Mouse (Mus musculus): ENCODE data around the gene Nek1. TPM values are rescaled to one million over a fixed set of nuclear protein-coding genes. Genes with fewer than 3 reads are reported as not detected.

Gene Nek1
- polyA plus RNA-seq, 1 experiment from 2014 or later: 12.8 TPM

DNA sequence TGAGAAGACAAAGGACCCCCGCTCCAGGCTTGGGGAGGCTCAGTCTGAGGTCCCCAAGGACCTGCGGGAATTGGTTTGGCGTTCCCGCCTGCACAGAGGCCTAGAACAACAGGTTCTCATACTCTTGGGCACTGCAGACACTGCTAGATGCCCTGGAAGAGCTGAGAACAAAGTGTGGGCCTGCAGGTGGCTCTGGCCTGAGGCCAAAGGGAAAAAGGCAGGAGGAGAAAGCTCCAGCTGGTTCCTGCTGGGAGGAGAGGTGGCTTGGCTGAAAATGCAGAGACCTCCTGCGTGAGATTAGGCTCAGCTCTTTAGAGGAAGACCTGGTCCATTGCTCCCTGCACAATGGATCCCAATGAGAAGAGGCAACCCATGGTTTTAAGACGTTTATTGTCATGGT lies 148.9 kb downstream of the Nek1 start:
- no peak overlapping the region for H3K27ac ChIP-seq
- H3K4me3 ChIP-seq: no peak overlapping the region
- H3K27me3 ChIP-seq (ENCODE audit: insufficient read depth, poor library complexity, severe bottlenecking): no peaks in the 10 kb centered on the region
- no peaks in the 10 kb centered on the region for H3K36me3 ChIP-seq
- DNase-seq (ENCODE audit: low spot score): no peak
- 74% methylated on average over 6 of the region's 6 CpGs for WGBS
- 0 out of 2 replicates have a peak, but pooled peaks cover 5% of the 10 kb centered on the region for H3K4me1 ChIP-seq
- H3K9me3 ChIP-seq: no peaks in the 10 kb centered on the region

DNA sequence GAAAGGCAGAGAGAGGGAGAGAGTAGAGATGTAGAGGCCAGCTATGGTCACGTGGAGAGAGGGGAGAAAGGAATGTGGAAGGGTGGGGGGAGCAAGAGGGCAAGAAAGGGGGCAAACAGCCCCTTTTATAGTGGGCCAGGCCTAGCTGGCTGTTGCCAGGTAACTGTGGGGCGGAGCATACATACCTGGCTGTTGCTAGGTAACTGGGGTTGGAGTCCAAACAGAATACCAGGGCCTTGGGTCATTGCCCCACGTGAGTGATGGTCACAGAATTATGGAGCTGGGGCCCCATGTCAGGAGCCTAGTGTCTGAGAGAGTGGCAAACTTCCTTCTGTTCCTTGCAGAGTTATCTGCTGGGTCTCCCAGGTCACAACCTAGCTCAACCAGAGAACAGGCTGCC lies 149.3 kb downstream of the Nek1 start:
- H3K9me3 ChIP-seq: no peaks in the 10 kb centered on the region
- no peaks in the 10 kb centered on the region for H3K36me3 ChIP-seq
- H3K4me3 ChIP-seq: no peak overlapping the region
- no peak overlapping the region for H3K27ac ChIP-seq
- no peak for DNase-seq (ENCODE audit: low spot score)
- H3K4me1 ChIP-seq: 0 out of 2 replicates have a peak, but pooled peaks cover 5% of the 10 kb centered on the region
- H3K27me3 ChIP-seq (ENCODE audit: insufficient read depth, poor library complexity, severe bottlenecking): no peaks in the 10 kb centered on the region
- WGBS: 51% methylated on average over 3 of the region's 3 CpGs

DNA sequence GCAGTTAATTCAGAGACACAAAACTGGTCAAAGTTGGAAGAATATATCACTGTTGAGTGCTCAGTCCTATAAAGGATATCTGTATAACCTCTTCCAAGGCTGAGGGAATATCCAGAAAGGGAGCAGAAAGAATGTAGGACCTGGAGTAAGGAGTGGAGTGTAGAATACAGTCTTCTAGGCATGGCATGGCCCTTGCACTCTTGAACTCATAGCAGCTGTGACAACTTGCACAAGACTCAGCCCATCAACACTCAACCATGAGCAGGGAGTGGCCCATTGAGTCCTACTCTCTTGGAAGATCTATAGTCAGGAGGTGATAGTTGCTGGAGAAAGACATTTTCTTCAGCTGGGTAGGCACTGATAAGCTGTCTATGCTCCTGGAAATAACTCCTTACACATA lies 149.8 kb downstream of the Nek1 start:
- no peaks in the 10 kb centered on the region for H3K9me3 ChIP-seq
- no peaks in the 10 kb centered on the region for H3K27me3 ChIP-seq (ENCODE audit: insufficient read depth, poor library complexity, severe bottlenecking)
- H3K4me3 ChIP-seq: no peak overlapping the region
- no peak overlapping the region for H3K27ac ChIP-seq
- H3K36me3 ChIP-seq: no peaks in the 10 kb centered on the region
- no peak for DNase-seq (ENCODE audit: low spot score)
- H3K4me1 ChIP-seq: 0 out of 2 replicates have a peak, but pooled peaks cover 5% of the 10 kb centered on the region

DNA sequence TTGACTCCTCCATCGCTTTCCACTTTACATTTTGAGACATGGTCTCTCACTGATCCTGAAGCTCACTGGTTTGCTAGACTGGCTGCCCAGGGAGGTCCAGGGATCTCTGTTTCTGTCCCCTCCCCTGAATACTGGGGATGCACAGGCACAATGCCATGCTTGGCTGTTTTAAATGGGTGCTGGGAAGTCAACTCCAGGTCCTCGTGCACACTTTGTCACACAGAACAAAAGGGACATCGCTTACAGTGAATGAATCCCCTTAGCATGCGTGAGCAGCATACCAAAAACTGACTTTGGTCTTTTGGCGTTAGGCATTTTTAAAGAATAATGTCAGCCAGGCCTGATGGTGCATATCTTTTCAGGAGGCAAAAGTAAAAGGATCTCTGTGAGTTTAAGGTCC lies 155.7 kb downstream of the Nek1 start:
- no peak for DNase-seq (ENCODE audit: low spot score)
- Histone ChIP-seq H3K36me3 (no peaks in the 10 kb centered on the region), H3K27me3 (ENCODE audit: insufficient read depth, poor library complexity, severe bottlenecking) (no peaks in the 10 kb centered on the region), H3K4me3 (no peak overlapping the region), H3K4me1 (no peaks in the 10 kb centered on the region), H3K9me3 (no peaks in the 10 kb centered on the region), H3K27ac (no peak overlapping the region)
- WGBS: 82% methylated on average over 5 of the region's 5 CpGs

DNA sequence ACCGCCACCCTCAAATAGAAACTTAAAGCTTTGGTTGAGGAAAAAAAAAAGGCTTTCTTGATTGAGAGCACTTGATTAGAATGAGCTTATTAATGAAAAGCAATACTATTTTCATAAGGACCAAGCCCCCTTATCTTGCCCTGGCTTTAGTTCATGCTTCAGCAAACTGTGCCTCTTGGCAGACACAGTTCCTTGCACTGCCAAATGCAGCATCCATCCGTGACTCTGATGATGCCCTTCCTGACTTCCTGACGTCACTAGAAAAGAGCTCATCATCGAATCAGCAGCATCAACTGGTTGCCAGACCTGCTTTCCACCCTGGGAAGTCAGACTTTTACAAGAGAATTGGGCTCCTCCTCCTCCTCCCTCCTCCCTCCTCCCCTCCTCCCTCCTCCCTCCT lies 157.6 kb downstream of the Nek1 start:
- no peak for DNase-seq (ENCODE audit: low spot score)
- no peaks in the 10 kb centered on the region for H3K36me3 ChIP-seq
- no peaks in the 10 kb centered on the region for H3K4me1 ChIP-seq
- H3K4me3 ChIP-seq: no peak overlapping the region
- no peaks in the 10 kb centered on the region for H3K27me3 ChIP-seq (ENCODE audit: insufficient read depth, poor library complexity, severe bottlenecking)
- no peak overlapping the region for H3K27ac ChIP-seq
- 73% methylated on average over 4 of the region's 4 CpGs for WGBS
- H3K9me3 ChIP-seq: no peaks in the 10 kb centered on the region

DNA sequence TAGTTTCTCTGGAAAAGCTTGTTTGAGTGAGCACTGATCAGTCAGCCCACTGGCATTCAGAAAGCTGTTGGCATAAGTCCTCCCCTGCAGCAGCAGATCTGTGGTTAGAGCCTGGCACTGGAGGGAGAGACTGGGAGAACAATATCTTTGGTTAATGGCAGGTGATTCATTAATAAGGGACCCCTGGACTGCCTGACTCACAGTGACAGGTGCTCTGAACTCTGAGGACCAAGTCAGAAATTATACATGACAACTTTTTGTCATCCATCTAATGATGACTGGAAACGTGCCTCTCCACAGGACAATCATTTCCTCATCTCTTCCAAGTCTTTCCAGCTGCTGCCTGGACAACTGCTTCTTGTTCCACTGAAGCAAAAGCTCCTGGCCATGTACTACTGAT lies 163.4 kb downstream of the Nek1 start:
- DNase-seq (ENCODE audit: low spot score): no peak
- no peak overlapping the region for H3K4me3 ChIP-seq
- H3K27ac ChIP-seq: no peak overlapping the region
- WGBS: 58% methylated on average over 1 of the region's 1 CpGs
- H3K36me3 ChIP-seq: no peaks in the 10 kb centered on the region
- no peaks in the 10 kb centered on the region for H3K9me3 ChIP-seq
- H3K4me1 ChIP-seq: no peaks in the 10 kb centered on the region
- no peaks in the 10 kb centered on the region for H3K27me3 ChIP-seq (ENCODE audit: insufficient read depth, poor library complexity, severe bottlenecking)

DNA sequence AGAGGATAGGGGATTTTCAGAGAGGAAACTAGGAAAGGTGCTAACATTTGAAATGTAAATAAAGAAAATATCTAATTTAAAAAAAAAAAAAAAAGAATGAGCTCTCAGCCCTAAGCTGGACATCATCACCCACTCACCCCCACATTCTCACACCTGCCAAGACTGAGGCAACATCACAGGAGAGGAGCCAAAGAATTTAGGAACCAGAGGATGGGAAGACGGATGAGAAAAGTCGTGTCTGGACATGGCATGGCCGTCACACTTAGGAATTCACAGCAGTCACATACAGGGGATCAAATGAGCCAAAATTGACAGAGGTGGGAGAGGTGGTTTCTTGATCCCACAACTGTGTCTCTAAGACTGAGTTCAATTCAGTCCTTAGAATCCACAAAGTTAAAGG lies 165.5 kb downstream of the Nek1 start:
- Histone ChIP-seq H3K4me3 (no peak overlapping the region), H3K27me3 (ENCODE audit: insufficient read depth, poor library complexity, severe bottlenecking) (no peaks in the 10 kb centered on the region), H3K4me1 (no peaks in the 10 kb centered on the region), H3K27ac (no peak overlapping the region), H3K36me3 (no peaks in the 10 kb centered on the region), H3K9me3 (no peaks in the 10 kb centered on the region)
- no peak for DNase-seq (ENCODE audit: low spot score)
- 58% methylated on average over 3 of the region's 3 CpGs for WGBS

DNA sequence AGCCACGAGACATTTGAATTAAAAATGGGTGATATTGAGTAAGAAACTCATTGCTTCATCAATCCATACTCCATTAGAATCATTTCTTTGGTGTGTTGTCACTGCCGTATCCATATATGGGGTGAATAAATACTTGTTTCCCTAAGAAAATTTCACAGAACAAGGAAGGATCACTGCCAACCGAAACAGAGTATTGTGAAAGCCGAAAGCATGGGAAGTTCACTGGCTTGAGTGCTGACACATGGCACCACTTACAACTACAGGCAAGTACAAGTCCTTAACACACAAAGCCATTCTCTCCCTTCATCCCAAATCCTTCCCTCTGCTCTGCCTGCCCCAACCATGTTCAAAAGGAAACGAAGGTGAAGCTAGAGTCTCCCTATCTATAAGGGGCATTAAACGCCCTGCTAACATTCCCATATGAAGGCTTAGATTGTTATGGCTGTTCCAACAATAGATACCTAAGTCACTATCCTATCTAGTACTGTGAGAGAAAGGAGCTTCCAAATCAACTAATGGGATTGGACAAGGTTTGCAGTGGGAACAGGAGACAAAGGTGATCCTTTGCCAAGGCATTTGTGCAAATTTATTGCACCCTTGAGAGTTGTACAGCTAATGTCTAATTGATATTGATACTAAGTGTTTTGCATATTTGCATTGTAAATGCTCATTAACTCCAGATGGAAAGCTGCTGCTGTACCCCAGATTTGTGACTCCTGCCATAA lies 168.6 kb downstream of the Nek1 start:
- no peak overlapping the region for H3K27ac ChIP-seq
- H3K4me3 ChIP-seq: no peak overlapping the region
- H3K36me3 ChIP-seq: no peaks in the 10 kb centered on the region
- H3K4me1 ChIP-seq: no peaks in the 10 kb centered on the region
- DNase-seq (ENCODE audit: low spot score): no peak
- H3K9me3 ChIP-seq: no peaks in the 10 kb centered on the region
- 82% methylated on average over 6 of the region's 6 CpGs for WGBS
- H3K27me3 ChIP-seq (ENCODE audit: insufficient read depth, poor library complexity, severe bottlenecking): no peaks in the 10 kb centered on the region

DNA sequence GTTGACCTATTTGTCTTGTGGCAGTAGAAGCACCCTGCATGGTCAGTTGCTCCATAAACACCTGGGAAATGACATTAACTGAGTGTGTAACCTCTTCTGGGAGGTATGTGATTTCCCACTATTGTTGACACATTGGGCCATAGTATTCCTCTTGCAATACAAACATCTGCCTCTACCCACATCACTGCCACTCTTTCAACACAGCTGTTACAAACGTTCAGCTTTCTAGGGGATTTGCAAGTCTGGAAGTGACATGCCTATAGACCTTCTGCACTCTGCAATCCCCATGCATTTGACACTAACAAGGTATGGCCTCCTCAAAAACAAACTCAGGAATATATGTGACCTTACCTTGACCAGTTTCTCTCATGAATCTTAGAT lies 169.2 kb downstream of the Nek1 start:
- no peak overlapping the region for H3K27ac ChIP-seq
- no peak for DNase-seq (ENCODE audit: low spot score)
- no peaks in the 10 kb centered on the region for H3K27me3 ChIP-seq (ENCODE audit: insufficient read depth, poor library complexity, severe bottlenecking)
- no peaks in the 10 kb centered on the region for H3K36me3 ChIP-seq
- 56% methylated on average over 1 of the region's 1 CpGs for WGBS
- H3K4me3 ChIP-seq: no peak overlapping the region
- H3K4me1 ChIP-seq: no peaks in the 10 kb centered on the region
- no peaks in the 10 kb centered on the region for H3K9me3 ChIP-seq

DNA sequence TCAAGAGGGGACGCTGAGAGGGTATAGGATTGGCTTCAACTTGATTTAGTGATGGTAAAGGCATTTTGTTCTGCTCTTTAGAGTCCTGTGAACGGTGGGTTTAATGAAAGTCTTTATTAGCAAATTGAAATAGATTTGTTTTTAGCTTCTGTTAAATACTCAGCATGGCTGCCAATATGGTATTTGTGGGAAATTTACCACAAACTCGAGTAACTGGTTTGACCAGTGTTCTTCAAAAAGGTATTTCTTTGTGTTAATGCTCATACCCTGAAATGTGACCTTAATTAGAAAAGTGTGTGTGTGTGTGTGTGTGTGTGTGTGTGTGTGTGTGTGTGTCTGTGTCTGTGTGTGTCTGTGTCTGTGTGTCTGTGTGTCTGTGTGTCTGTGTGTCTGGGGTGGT lies 178.6 kb downstream of the Nek1 start:
- Histone ChIP-seq H3K27me3 (ENCODE audit: insufficient read depth, poor library complexity, severe bottlenecking) (no peaks in the 10 kb centered on the region), H3K9me3 (no peaks in the 10 kb centered on the region), H3K36me3 (no peaks in the 10 kb centered on the region), H3K4me1 (peaks cover 8% of the 10 kb centered on the region), H3K4me3 (no peak overlapping the region), H3K27ac (no peak overlapping the region)
- WGBS: 74% methylated on average over 3 of the region's 3 CpGs
- DNase-seq (ENCODE audit: low spot score): no peak

DNA sequence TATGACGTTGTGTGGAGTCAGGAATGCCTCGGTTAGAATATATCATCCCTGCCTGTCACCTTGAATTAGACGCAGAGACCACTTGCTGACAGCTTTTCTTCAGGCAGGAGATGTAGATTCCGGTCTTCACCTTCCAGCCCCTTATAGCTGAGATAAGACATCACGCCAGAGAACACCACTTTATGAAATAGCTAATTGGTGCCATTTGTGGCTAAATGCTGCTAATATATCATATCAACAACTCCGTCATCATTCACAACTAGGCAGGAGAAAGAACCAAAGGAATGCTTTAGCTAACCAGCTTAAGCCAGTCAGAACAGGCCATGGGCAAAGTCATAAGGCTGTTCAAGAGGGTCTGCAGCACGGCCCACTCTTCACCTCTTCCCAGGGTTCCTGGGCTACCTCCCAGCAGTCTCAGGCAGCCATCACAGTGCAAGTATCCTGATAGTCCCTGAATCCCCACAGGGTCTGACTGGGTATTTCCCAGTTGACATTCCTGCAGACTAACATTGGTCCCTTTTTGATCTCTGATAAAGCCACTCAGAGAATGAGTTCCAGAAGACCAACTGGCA lies 181.0 kb downstream of the Nek1 start:
- no peak overlapping the region for H3K4me3 ChIP-seq
- 33% methylated on average over 7 of the region's 7 CpGs for WGBS
- H3K36me3 ChIP-seq: no peaks in the 10 kb centered on the region
- H3K4me1 ChIP-seq: peaks cover 8% of the 10 kb centered on the region
- H3K27me3 ChIP-seq (ENCODE audit: insufficient read depth, poor library complexity, severe bottlenecking): no peaks in the 10 kb centered on the region
- H3K9me3 ChIP-seq: no peaks in the 10 kb centered on the region
- no peak for DNase-seq (ENCODE audit: low spot score)
- H3K27ac ChIP-seq: 0 out of 2 replicates have a peak overlapping the region, but pooled peaks have one; percentile 39

DNA sequence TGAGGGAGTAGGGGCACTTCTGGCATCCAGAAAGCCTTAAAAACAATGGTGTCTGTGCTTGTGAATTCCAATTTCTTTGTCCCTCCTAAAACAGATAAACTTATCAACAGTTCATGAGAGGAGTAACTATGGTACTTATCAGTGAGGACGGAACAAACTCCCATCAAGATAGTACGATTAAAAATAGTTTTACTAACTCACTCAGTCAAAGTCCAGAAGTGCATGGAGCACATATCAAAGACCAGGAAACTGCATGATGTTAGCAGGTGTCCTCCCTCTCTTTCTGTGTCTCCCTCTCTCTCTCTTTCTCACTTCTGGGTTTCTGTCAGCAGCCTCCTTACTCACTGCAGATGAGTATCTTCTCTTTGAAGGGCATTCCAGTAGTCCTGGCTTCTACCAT lies 182.9 kb downstream of the Nek1 start:
- H3K36me3 ChIP-seq: no peaks in the 10 kb centered on the region
- H3K4me3 ChIP-seq: no peak overlapping the region
- H3K9me3 ChIP-seq: no peaks in the 10 kb centered on the region
- peaks cover 8% of the 10 kb centered on the region for H3K4me1 ChIP-seq
- 33% methylated on average over 2 of the region's 2 CpGs for WGBS
- H3K27me3 ChIP-seq (ENCODE audit: insufficient read depth, poor library complexity, severe bottlenecking): no peaks in the 10 kb centered on the region
- no peak for DNase-seq (ENCODE audit: low spot score)
- H3K27ac ChIP-seq: no peak overlapping the region

DNA sequence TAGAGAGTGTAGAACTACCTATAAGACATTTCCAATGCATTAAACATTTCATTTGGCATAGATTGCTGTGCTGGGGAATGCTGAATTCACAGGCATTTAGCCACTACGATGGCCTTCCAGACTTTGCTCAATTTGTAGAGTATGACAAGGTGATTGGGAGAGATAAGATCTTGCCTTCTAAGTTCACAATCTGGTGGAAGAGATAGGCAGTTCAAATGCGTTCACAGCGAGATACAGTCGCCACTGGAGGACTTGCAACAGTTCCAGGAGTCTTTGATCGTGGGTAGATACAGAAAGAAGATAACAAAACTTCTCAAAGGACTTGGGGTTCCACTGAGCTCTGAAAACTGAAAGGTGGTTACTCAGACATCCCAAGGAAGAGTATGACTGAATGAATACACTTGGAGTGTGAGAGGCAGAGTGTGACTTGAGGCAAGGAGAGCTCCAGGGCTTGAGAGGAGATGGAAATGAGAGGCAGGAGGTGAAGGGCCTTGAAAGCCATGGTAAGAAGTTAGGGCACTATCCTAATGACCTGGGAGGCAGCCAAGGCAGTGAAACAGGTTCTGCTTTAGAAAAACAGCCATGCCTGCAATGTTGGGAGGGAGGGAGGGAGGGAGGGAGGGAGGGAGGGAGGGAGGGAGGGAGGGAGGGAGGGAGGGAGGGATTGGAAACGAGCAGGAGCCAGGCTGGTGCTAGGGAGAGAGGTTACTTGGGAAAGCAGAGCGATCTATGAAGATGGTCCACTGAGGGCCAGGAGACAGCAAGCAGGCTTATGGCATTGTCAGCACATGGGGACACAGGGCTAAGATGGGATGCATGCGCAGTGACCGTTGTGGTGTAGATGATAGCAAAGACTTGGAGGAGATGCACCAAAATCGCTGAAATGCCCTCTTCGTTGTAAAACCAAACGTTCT lies 184.9 kb downstream of the Nek1 start:
- Histone ChIP-seq H3K36me3 (no peaks in the 10 kb centered on the region), H3K27ac (no peak overlapping the region), H3K9me3 (no peaks in the 10 kb centered on the region), H3K4me1 (peaks cover 8% of the 10 kb centered on the region), H3K27me3 (ENCODE audit: insufficient read depth, poor library complexity, severe bottlenecking) (no peaks in the 10 kb centered on the region), H3K4me3 (no peak overlapping the region)
- no peak for DNase-seq (ENCODE audit: low spot score)
- WGBS: 62% methylated on average over 12 of the region's 12 CpGs
